Comparison of ENCODE assay signal across 22 mouse cellular contexts in the genomic region with DNA sequence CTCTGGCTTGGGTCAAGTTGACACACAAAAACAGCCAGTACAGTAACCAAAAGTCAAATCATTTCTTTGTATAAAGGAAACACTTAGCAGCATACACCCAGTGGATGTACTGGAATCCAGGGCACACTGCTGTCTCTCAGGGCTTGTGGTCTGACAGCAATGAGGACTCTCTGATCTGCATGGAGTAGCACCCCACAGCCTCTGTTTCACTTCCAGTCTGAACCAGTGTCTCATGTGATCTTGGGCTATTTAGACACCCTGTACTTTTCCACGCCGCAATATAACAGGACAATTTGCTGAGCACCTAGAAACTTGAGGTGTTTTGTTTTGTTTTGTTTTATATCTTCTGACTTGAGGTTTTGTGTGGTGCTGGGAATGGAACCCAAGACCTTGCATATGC. TPM values are rescaled to one million over a fixed set of nuclear protein-coding genes. Genes with fewer than 3 reads are reported as not detected.
DNase-seq lines count a peak whose midpoint lies in the region; ATAC-seq and TF ChIP-seq lines count a peak whose summit lies in the region.
"Had no signal": no experiment of that assay in that cellular context is flagged by ENCODE, and none has a peak within 500 bp of the region (broad histone marks: within the 10 kb centered on the region; RNA-seq: fewer than 3 reads in every experiment).

No protein-coding gene starts in this region.

- ATAC-seq in liver, embryonic 16.5 days (ENCODE audit: low read depth): no peak
- ATAC-seq in liver, embryonic 11.5 days (replicated peaks; ENCODE audit: low FRiP score): no peak
- ATAC-seq: forebrain, embryonic 14.5 days; intestine, embryonic 15.5 days; midbrain, embryonic 15.5 days had no signal

- no peak for DNase-seq in liver, embryonic 11.5 days (ENCODE audit: low spot score)
- DNase-seq in B cell, adult 2 months: peak; percentile 45 to 50
- peak; percentile 39 to 60 for DNase-seq in monocyte, adult 2 months (ENCODE audit: low read depth in 1 of 2, low spot score in 2 of 2)
- no peak for DNase-seq in embryo, embryonic 11 days
- no peak for DNase-seq in retina, embryonic 14.5 days (ENCODE audit: low spot score)
- DNase-seq: adrenal gland, postnatal 10 days; cerebellum, postnatal 14 days; gastrocnemius, postnatal 36 days; right cerebral cortex, postnatal 14 days; thymus, adult 18-20 months had no signal

- H3K9ac ChIP-seq in liver, embryonic 16.5 days (ENCODE audit: low read depth, low read length): no peak overlapping the region
- no peak overlapping the region for H3K9ac ChIP-seq in liver, embryonic 11.5 days (ENCODE audit: low read depth, low read length)
- H3K9ac ChIP-seq: hindbrain, embryonic 14.5 days; intestine, embryonic 15.5 days; liver, embryonic 15.5 days; midbrain, embryonic 15.5 days had no signal

- 0 out of 2 replicates have a peak overlapping the region, but pooled peaks have one; percentile 6 for H3K27ac ChIP-seq in liver, embryonic 16.5 days (ENCODE audit: low read length)
- no peak overlapping the region for H3K27ac ChIP-seq in liver, embryonic 11.5 days (ENCODE audit: low read depth, low read length)
- H3K27ac ChIP-seq in bone marrow macrophage, adult 2 months (ENCODE audit: insufficient read depth, low read depth, low read length): peak overlapping the region; percentile 39
- H3K27ac ChIP-seq: embryonic facial prominence, embryonic 10.5 days; hindbrain, embryonic 14.5 days; intestine, embryonic 15.5 days; left cerebral cortex, adult 2 months; limb, embryonic 10.5 days; liver, embryonic 15.5 days; midbrain, embryonic 15.5 days had no signal

- H3K36me3 ChIP-seq in liver, embryonic 16.5 days (ENCODE audit: control insufficient read depth, insufficient read depth): no peaks in the 10 kb centered on the region
- H3K36me3 ChIP-seq in liver, embryonic 11.5 days (ENCODE audit: control insufficient read depth, insufficient read depth, low read length): no peaks in the 10 kb centered on the region
- H3K36me3 ChIP-seq: embryonic facial prominence, embryonic 10.5 days; intestine, embryonic 15.5 days; limb, embryonic 10.5 days; liver, embryonic 15.5 days; midbrain, embryonic 15.5 days had no signal

- H3K27me3 ChIP-seq in liver, embryonic 16.5 days (ENCODE audit: control insufficient read depth, insufficient read depth, low read depth, low read length): no peaks in the 10 kb centered on the region
- H3K27me3 ChIP-seq in liver, embryonic 11.5 days (replicated peaks; ENCODE audit: control insufficient read depth, insufficient read depth, low read length): no peaks in the 10 kb centered on the region
- H3K27me3 ChIP-seq: intestine, embryonic 15.5 days; liver, embryonic 15.5 days; midbrain, embryonic 15.5 days had no signal

- TF ChIP-seq POLR2A in bone marrow macrophage, adult 2 months (IDR thresholded peaks at IDR 0.05; ENCODE audit: borderline replicate concordance, low read depth, low read length): no peak

- H3K4me2 ChIP-seq in liver, embryonic 16.5 days (ENCODE audit: low read depth, low read length): no peak overlapping the region
- no peak overlapping the region for H3K4me2 ChIP-seq in liver, embryonic 11.5 days
- H3K4me2 ChIP-seq: heart, embryonic 11.5 days; hindbrain, embryonic 14.5 days; intestine, embryonic 15.5 days; liver, embryonic 15.5 days; midbrain, embryonic 15.5 days had no signal

- no peaks in the 10 kb centered on the region for H3K4me1 ChIP-seq in liver, embryonic 16.5 days (ENCODE audit: control insufficient read depth, low read depth, low read length)
- H3K4me1 ChIP-seq in liver, embryonic 11.5 days (replicated peaks; ENCODE audit: control insufficient read depth, insufficient read depth, low read length): no peaks in the 10 kb centered on the region
- H3K4me1 ChIP-seq in bone marrow macrophage, adult 2 months (ENCODE audit: control insufficient read depth, insufficient read depth, low read length): peaks cover 8% of the 10 kb centered on the region
- H3K4me1 ChIP-seq: intestine, embryonic 15.5 days; limb, embryonic 10.5 days; liver, embryonic 15.5 days; midbrain, embryonic 15.5 days had no signal

- 84% methylated on average over 2 of the region's 2 CpGs for WGBS in liver, embryonic 16.5 days (ENCODE audit: insufficient replicate concordance)
- WGBS in liver, embryonic 11.5 days: 77% methylated on average over 2 of the region's 2 CpGs

- H3K9me3 ChIP-seq in liver, embryonic 16.5 days (replicated peaks; ENCODE audit: control insufficient read depth, low read length): no peaks in the 10 kb centered on the region
- H3K9me3 ChIP-seq in liver, embryonic 11.5 days (ENCODE audit: control insufficient read depth, low read length): no peaks in the 10 kb centered on the region
- H3K9me3 ChIP-seq: embryonic facial prominence, embryonic 10.5 days; intestine, embryonic 15.5 days; limb, embryonic 10.5 days; liver, embryonic 15.5 days; midbrain, embryonic 15.5 days had no signal

- H3K4me3 ChIP-seq in liver, embryonic 16.5 days (ENCODE audit: low read depth, low read length): no peak overlapping the region
- no peak overlapping the region for H3K4me3 ChIP-seq in liver, embryonic 11.5 days (ENCODE audit: low read depth, low read length)
- H3K4me3 ChIP-seq in bone marrow macrophage, adult 2 months (ENCODE audit: insufficient read depth, low read length): no peak overlapping the region
- H3K4me3 ChIP-seq: embryonic facial prominence, embryonic 10.5 days; intestine, embryonic 15.5 days; left cerebral cortex, adult 2 months; limb, embryonic 10.5 days; liver, embryonic 15.5 days; midbrain, embryonic 15.5 days had no signal

- TF ChIP-seq CTCF in bone marrow macrophage, adult 2 months (IDR thresholded peaks at IDR 0.05; ENCODE audit: low read depth, low read length): no peak

RNA-seq across cellular contexts. Expression of a gene that starts 10.7 kb away (rescaled TPM):
- polyA plus RNA-seq in liver, embryonic 16.5 days (2015; fragmentation: Nextera tagmentation; extraction: Ambion mirVana): 0.08 and 0.11 TPM in 2 replicates
- polyA plus RNA-seq in liver, embryonic 11.5 days (2014; fragmentation: Nextera tagmentation; extraction: Ambion mirVana): not detected in 2 replicates
- polyA plus RNA-seq in bone marrow macrophage, adult 2 months (2012; ENCODE audit: insufficient read depth, insufficient read length, missing spikeins): not detected in 2 replicates
- polyA plus RNA-seq: embryonic facial prominence, embryonic 10.5 days; forebrain, embryonic 14.5 days; heart, embryonic 11.5 days; hindbrain, embryonic 14.5 days; kidney, embryonic 16.5 days; limb, embryonic 10.5 days; liver, embryonic 15.5 days; midbrain, embryonic 15.5 days had no signal

RNA-seq across cellular contexts. Expression of a gene that starts 57.5 kb away (rescaled TPM):
- polyA plus RNA-seq in liver, embryonic 16.5 days (2015; fragmentation: Nextera tagmentation; extraction: Ambion mirVana): 168 and 173 TPM in 2 replicates
- 123 and 129 TPM in 2 replicates for polyA plus RNA-seq in liver, embryonic 11.5 days (2014; fragmentation: Nextera tagmentation; extraction: Ambion mirVana)
- 103 and 118 TPM in 2 replicates for polyA plus RNA-seq in bone marrow macrophage, adult 2 months (2012; ENCODE audit: insufficient read depth, insufficient read length, missing spikeins)

RNA-seq across cellular contexts. Expression of a gene that starts 59.9 kb away (rescaled TPM):
- polyA plus RNA-seq in liver, embryonic 16.5 days (2015; fragmentation: Nextera tagmentation; extraction: Ambion mirVana): 9.3 and 9.9 TPM in 2 replicates
- polyA plus RNA-seq in liver, embryonic 11.5 days (2014; fragmentation: Nextera tagmentation; extraction: Ambion mirVana): 32.3 and 37.3 TPM in 2 replicates
- 16.4 and 17.4 TPM in 2 replicates for polyA plus RNA-seq in bone marrow macrophage, adult 2 months (2012; ENCODE audit: insufficient read depth, insufficient read length, missing spikeins)

Comparison
In these comparisons a context has a peak if more than half of its experiments do, and no peak if none do; other contexts are left out.
1. DNase-seq: peak in B cell, adult 2 months (2 of 2) and monocyte, adult 2 months (2 of 2); none in liver, embryonic 11.5 days (single experiment), embryo, embryonic 11 days (single experiment) and retina, embryonic 14.5 days (single experiment).